Comparison of ENCODE assay signal across 23 mouse cellular contexts in the genomic region with DNA sequence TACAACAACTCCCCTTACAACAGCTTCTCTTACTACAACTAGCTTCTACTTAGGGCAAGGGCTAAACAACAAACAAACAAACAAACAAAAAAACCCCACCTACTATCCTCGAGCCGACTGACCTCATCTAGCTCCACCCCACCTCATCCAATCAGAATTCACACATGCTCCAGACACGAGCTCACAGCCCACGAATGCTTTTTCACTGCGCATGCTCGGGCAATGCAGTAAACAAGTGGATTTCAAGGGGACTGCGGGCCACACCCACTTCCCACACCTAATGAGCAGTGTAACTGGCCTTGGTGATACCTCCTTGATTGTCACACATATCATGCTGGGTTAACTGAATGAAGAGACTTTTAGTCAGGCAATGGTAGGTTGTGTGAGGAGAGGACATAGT. TPM values are rescaled to one million over a fixed set of nuclear protein-coding genes. Genes with fewer than 3 reads are reported as not detected.
"Had no signal": no experiment of that assay in that cellular context is flagged by ENCODE, and none has a peak within 500 bp of the region (broad histone marks: within the 10 kb centered on the region; RNA-seq: fewer than 3 reads in every experiment).

No protein-coding gene starts in this region.

- DNase-seq: lung, adult 2 months; lung, postnatal 14 days; lung, postnatal 36 days; retina, postnatal 1 day; right cerebral cortex, adult 18-20 months; right cerebral cortex, postnatal 25 days; right cerebral cortex, postnatal 4 days; spleen, adult 18-20 months; thymus, adult 18-20 months; thymus, postnatal 14 days; thymus, postnatal 36 days had no signal

- H3K4me3 ChIP-seq: lung, embryonic 15.5 days; megakaryocyte, embryonic 14.5 days; midbrain, embryonic 13.5 days; myocyte; neural tube, embryonic 13.5 days; neural tube, embryonic 15.5 days had no signal

- H3K4me1 ChIP-seq: lung, embryonic 15.5 days; megakaryocyte, embryonic 14.5 days; midbrain, embryonic 13.5 days; neural tube, embryonic 13.5 days; neural tube, embryonic 15.5 days had no signal

- H3K9me3 ChIP-seq: lung, embryonic 15.5 days; midbrain, embryonic 13.5 days; neural tube, embryonic 15.5 days had no signal

- H3K27me3 ChIP-seq: lung, embryonic 15.5 days; midbrain, embryonic 13.5 days; neural tube, embryonic 13.5 days; neural tube, embryonic 15.5 days had no signal

- H3K27ac ChIP-seq: lung, embryonic 15.5 days; macrophage; midbrain, embryonic 13.5 days; neural tube, embryonic 13.5 days; neural tube, embryonic 15.5 days had no signal

- H3K4me2 ChIP-seq: lung, embryonic 15.5 days; midbrain, embryonic 11.5 days; midbrain, embryonic 13.5 days; neural tube, embryonic 13.5 days; neural tube, embryonic 15.5 days had no signal

- ATAC-seq: lung, postnatal 0 days; midbrain, embryonic 13.5 days; midbrain, embryonic 16.5 days had no signal

- H3K9ac ChIP-seq: lung, embryonic 15.5 days; midbrain, embryonic 13.5 days; neural tube, embryonic 13.5 days; neural tube, embryonic 15.5 days had no signal

- H3K36me3 ChIP-seq: lung, embryonic 15.5 days; midbrain, embryonic 13.5 days; neural tube, embryonic 13.5 days; neural tube, embryonic 15.5 days had no signal

RNA-seq across cellular contexts. Expression of a gene that starts 19.4 kb away (rescaled TPM):
- polyA plus RNA-seq: midbrain, embryonic 11.5 days; midbrain, embryonic 16.5 days; myocyte; neural tube, embryonic 11.5 days; neural tube, embryonic 15.5 days; stomach, embryonic 14.5 days had no signal
